Mouse (Mus musculus) T-helper 1 cell (primary cell): ENCODE results near the gene Cubn.

ENCODE experiments used
- in situ Hi-C: fragments of 300-600 bp; cut with MboI, MseI; formaldehyde crosslinking; loops from one replicate; pipeline ENCODE4 v1.15.1; 2025; ENCODE audit warnings: high pct_unique_total_duplicates

Cubn gene

GRCm38 (mm10) chr2:13486470-13486869 lies 5.1 kb downstream of the Cubn start:
- in situ Hi-C loops: no loop called here

DNA sequence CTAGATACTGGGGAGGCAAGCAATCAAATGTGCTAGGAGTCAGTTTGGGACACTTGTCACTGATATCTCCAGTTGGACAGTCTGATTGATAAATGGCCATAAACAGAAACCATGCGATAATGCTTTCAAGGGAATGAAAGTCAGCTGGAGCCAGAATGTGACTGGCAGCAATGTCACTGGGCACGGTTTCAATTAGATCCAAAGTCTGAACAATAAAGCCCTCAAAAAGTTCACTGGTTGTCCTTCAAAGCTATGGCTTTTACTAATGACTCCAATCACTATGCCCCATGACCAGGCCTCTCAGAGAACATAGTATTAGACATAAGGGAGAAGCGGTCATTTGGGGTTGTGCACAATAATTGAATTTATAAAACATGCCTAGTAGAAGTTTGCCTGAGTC lies 7.0 kb downstream of the Cubn start:
- in situ Hi-C loops: no loop called here

- in situ Hi-C loops: no loop called here
These were observed 10.9 kb downstream of the Cubn start for GRCm38 (mm10) chr2:13480744-13481143.

DNA sequence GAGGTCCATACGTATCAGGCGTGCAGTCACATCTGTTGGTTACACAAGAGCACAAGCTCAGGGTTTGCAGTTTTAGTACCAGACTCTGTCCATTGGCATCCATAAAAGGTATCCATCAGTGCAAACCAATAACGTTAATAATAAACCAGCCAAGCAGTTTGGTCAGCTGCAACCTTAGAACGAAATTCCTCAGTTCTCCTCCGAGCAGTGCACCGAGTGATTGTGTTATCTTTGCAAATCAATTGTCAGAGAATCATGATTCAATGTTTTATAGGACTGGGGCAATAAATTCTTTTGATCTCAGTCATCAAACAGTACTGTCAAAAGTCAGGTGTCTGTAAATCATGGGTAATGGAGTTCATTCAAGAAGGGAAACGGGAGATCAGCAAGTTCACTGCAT lies 12.4 kb downstream of the Cubn start:
- in situ Hi-C loops: loop anchor here (10.0 kb wide), 1 partner anchor 656 kb away; no protein-coding TSS in a partner anchor

GRCm38 (mm10) chr2:13470108-13470507 lies 21.5 kb downstream of the Cubn start:
- in situ Hi-C loops: loop anchor here (10.0 kb wide), 1 partner anchor 665 kb away; no protein-coding TSS in a partner anchor

- in situ Hi-C loops: loop anchor here (10.0 kb wide), 1 partner anchor 665 kb away; no protein-coding TSS in a partner anchor
These were observed 22.0 kb downstream of the Cubn start for GRCm38 (mm10) chr2:13469641-13470040.

GRCm38 (mm10) chr2:13466685-13467084 lies 24.9 kb downstream of the Cubn start:
- in situ Hi-C loops: no loop called here

GRCm38 (mm10) chr2:13458088-13458487 lies 33.5 kb downstream of the Cubn start:
- in situ Hi-C loops: no loop called here

GRCm38 (mm10) chr2:13456821-13457220 lies 34.8 kb downstream of the Cubn start:
- in situ Hi-C loops: no loop called here

GRCm38 (mm10) chr2:13451495-13452491 lies 39.8 kb downstream of the Cubn start:
- in situ Hi-C loops: no loop called here

GRCm38 (mm10) chr2:13450895-13451294 lies 40.7 kb downstream of the Cubn start:
- in situ Hi-C loops: no loop called here

DNA sequence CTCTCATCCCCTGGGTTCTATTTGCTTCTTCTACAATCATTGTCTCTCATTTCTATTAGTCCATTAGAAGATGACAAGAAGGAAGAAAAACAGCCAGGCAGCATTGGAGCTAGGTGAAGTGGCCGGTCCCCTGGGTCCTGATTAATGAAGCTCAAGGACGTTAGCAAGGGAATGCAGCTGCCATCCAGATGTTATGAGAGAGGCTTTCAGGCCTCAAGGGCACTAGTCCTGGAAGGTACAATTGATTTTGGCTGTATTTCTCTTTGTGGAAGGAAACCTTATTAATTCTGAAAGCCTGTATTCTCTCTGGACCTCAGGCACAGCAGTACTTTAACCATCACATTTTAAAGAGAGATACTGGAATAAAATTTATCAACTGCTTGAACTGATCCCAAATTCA lies 41.1 kb downstream of the Cubn start:
- in situ Hi-C loops: no loop called here

- in situ Hi-C loops: no loop called here
These were observed 46.5 kb downstream of the Cubn start for GRCm38 (mm10) chr2:13445156-13445555.

DNA sequence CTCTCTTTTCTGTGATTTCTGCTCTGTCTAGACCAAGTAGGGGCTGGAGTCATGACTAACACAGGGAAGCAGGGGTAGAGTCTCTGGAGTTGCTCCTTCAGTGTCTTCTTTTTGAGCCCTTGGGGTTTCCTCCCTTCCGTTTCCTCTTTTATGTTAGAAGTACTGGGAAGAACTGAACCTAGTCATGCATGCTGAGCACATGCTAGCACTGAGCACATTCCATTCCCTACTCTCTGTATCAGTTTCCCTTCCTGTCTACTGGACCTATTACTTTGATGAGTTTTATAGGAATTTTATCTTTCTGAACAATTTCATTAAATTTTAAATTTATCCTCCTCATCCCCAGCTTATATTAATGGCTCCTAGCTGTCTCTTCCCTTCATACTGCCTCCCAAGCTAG lies 52.6 kb downstream of the Cubn start:
- in situ Hi-C loops: no loop called here

- in situ Hi-C loops: no loop called here
These were observed 53.3 kb downstream of the Cubn start for GRCm38 (mm10) chr2:13438275-13438845.

DNA sequence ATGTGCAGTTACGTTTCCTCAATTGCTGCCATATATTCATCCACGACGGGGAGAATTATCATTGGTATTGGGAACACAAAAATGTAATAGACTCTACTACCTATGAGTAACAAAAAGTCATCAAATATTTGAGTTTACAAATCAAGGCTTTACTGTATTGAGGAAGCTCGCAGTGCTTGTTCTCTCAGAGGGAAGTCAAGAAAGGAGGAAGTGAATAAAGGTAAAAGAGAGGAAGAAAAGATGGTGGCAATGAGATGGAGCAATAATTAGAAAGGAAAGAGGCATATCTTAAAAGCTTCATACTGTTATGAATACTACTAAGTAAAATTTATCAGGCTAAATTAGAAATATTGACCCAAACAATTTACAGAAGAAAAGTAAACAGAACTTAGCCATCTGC lies 59.6 kb downstream of the Cubn start:
- in situ Hi-C loops: no loop called here

DNA sequence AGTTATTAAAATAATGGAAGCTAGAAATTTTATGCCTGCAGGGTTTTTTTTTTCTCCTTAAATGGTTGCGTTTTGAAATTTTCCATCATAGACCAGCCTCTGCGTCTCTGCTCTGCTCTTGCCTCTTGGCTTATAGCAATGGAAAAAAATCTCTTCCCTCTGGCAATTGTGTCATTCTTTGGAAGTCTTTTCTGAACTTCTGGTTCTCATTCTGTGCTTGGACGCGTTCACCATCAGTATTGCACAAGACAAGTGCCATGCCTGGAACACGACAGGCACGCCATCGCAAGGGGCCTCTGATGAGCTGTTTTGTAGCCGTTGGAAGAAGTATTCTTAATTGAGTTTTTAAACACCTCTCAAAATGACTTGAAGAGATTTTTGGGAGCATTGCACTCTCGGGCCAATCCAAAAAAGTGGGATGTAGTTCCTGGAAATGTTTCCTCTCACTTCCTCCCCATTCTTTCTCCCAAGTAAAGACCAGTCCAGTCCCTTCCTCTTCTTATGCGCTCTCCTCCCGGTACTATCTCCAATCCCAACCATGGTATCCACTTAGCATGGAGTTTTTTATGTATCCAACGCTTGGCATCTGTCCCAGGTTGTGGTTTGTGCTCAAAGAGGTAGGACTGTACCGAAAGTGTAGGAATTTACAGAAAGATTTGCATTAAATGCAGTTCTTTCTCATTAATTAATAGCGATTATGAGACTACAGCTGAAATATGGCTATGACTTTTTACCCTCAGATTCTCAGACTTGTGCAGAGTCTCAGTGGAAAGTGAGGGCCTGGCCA lies 69.4 kb downstream of the Cubn start:
- in situ Hi-C loops: loop anchor here (25.0 kb wide), 1 partner anchor 1010 kb away; the partner anchor contains the start of gene Mindy3

DNA sequence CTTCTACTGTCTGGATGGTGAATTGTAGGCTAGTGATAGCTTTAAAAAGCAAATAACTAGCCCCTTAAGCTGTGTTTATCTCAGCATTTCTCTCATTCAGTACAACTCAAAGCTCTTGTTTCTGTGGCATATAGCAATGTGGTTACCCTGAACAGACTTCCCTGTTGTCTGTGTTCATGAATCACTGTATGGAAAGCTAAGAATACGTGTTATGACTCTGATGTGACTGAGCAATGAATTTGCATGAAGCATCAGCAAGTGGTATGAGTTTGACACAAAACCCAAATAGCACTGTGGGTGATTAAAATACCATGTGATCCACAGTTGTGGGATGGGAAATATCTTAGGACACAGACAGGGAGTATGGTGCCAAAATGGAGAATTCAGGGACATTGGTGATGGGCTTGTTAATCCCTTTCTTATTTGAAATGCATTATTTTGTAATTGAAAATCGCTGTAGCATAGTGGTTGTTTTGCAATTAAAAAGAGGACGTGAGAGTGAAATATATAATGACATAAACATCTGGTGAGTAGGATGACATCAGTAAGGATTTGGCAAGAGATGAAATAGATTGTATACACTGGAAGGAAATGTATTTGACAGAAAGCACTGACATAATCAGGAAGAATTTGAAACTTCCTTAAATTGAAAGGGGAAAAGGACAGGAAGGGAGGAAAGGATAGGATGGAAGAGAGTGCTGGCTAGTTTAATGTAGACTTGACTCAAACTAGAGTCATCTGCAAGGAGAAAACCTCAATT lies 74.7 kb downstream of the Cubn start:
- in situ Hi-C loops: loop anchor here (5.0 to 25.0 kb wide), 3 partner anchors 75 to 1005 kb away; partner anchors contain the start of genes Cubn, Mindy3 and Vim

- in situ Hi-C loops: loop anchor here (25.0 kb wide), 1 partner anchor 1001 kb away; the partner anchor contains the start of gene Mindy3
These were observed 78.0 kb downstream of the Cubn start for GRCm38 (mm10) chr2:13413520-13414178.

DNA sequence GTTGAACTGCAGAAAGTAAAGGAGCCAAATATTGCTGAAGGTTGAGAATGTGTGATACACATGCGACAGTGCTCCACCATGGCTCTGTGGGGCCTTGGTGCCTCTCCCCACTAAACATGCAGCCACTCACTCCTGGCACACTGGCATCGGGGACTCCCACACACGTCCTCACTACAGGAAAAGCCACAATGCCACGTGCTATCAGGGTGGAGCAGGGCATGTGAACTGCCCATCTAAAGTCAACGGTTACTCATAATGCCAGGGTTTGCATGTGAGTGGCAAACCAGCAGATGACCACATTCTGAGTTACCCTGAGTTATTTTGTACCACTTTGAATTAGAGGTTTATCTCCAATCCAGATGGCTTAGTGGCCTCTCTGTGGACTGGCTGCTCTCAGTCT lies 81.0 kb downstream of the Cubn start:
- in situ Hi-C loops: loop anchor here (25.0 kb wide), 1 partner anchor 998 kb away; the partner anchor contains the start of gene Mindy3
